Mouse (Mus musculus) ES-Bruce4 (cell line): ENCODE data around the gene Clec16a. TPM values are rescaled to one million over a fixed set of nuclear protein-coding genes. Genes with fewer than 3 reads are reported as not detected.

ENCODE experiments used
- H3K27ac ChIP-seq: 2 replicates; pipeline ENCODE4 v1.5.1; 2012; ENCODE audit warnings: low read length, inconsistent platforms; ENCODE audit not compliant: insufficient read depth
- H3K27me3 ChIP-seq: 2 replicates; pipeline ENCODE4 v1.6.1; 2012; ENCODE audit warnings: mild to moderate bottlenecking, low read length, inconsistent platforms; ENCODE audit not compliant: control insufficient read depth, poor library complexity, insufficient read depth, severe bottlenecking
- H3K36me3 ChIP-seq: 2 replicates; pipeline ENCODE4 v1.6.1; 2012; ENCODE audit warnings: inconsistent platforms, mild to moderate bottlenecking, low read length, moderate library complexity; ENCODE audit not compliant: control insufficient read depth, poor library complexity, insufficient read depth, severe bottlenecking
- H3K4me1 ChIP-seq: one replicate; pipeline ENCODE4 v1.8.1; 2011; ENCODE audit warnings: low read length; ENCODE audit not compliant: control insufficient read depth, insufficient read depth
- H3K4me3 ChIP-seq: 2 replicates; pipeline ENCODE4 v1.5.1; 2011; ENCODE audit warnings: low read depth, mild to moderate bottlenecking, low read length
- H3K9ac ChIP-seq: 2 replicates; pipeline ENCODE4 v1.6.1; 2012; ENCODE audit warnings: low read depth, mild to moderate bottlenecking, inconsistent platforms; ENCODE audit not compliant: poor library complexity, severe bottlenecking
- H3K9me3 ChIP-seq: replicated peaks from 2 replicates; pipeline ENCODE4 v1.6.1; 2012; ENCODE audit warnings: mild to moderate bottlenecking, low read length, inconsistent platforms; ENCODE audit not compliant: control insufficient read depth, poor library complexity, insufficient read depth, severe bottlenecking
- CTCF ChIP-seq: IDR thresholded peaks from one replicate; pipeline ENCODE4 v1.8.1; 2011; ENCODE audit warnings: low read depth, low read length
- EP300 ChIP-seq: IDR thresholded peaks from 2 replicates; pipeline ENCODE4 v1.6.1; 2011; ENCODE audit warnings: low read depth, low read length; ENCODE audit not compliant: insufficient read depth
- POLR2A ChIP-seq: IDR thresholded peaks from one replicate; pipeline ENCODE4 v1.8.1; 2011; ENCODE audit warnings: low read length; ENCODE audit not compliant: insufficient read depth
- polyA plus RNA-seq: library from polyadenylated mRNA; stranded (reverse); fragments of >200 nt; gene quantifications from 2 replicates; pipeline ENCODE4 v1.2.4, GENCODE M21; 2011; ENCODE audit warnings: low read depth; ENCODE audit not compliant: missing spikeins, insufficient read depth, insufficient read length

The Clec16a gene
- polyA plus RNA-seq, 1 experiment: 9.5 TPM

DNA sequence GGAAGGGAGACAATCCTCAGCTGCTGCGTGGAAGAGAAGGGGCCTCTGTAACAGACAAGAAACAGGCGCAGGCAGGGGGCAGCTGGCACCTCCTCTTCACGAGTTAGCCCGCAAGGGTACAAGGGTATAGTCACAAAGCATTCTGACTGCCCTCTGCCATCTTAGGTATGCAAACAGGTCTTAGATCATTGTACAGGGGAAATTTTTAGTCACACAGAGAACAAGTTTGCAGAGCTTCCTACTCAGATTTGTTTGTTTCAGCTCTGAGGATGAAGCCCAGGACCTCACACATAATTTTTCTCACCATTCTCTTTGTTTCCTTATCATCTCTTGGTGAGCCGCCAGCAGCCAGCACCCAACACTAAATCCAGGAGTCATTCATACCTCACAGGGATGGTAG is 146.6 kb downstream of the Clec16a start:
- no peak overlapping the region for H3K27ac ChIP-seq
- H3K27me3 ChIP-seq: no peaks in the 10 kb centered on the region
- no peak for TF ChIP-seq EP300
- TF ChIP-seq POLR2A: no peak
- no peak for TF ChIP-seq CTCF

GRCm38 (mm10) chr16:10692848-10693247 is 147.7 kb downstream of the Clec16a start:
- H3K9me3 ChIP-seq: no peaks in the 10 kb centered on the region
- no peak overlapping the region for H3K4me3 ChIP-seq
- no peak overlapping the region for H3K27ac ChIP-seq
- H3K27me3 ChIP-seq: no peaks in the 10 kb centered on the region
- no peaks in the 10 kb centered on the region for H3K36me3 ChIP-seq
- TF ChIP-seq POLR2A (no peak), EP300 (no peak), CTCF (no peak)
- peaks cover 2% of the 10 kb centered on the region for H3K4me1 ChIP-seq
- H3K9ac ChIP-seq: no peak overlapping the region

More for the DNA sequence above, 146.6 kb downstream of the Clec16a start:
- H3K36me3 ChIP-seq: no peaks in the 10 kb centered on the region
- H3K4me1 ChIP-seq: no peaks in the 10 kb centered on the region
- no peak overlapping the region for H3K9ac ChIP-seq
- H3K4me3 ChIP-seq: no peak overlapping the region
- no peaks in the 10 kb centered on the region for H3K9me3 ChIP-seq

- Histone ChIP-seq H3K27me3 (no peaks in the 10 kb centered on the region), H3K4me1 (peaks cover 2% of the 10 kb centered on the region), H3K27ac (no peak overlapping the region), H3K9me3 (no peaks in the 10 kb centered on the region), H3K9ac (no peak overlapping the region), H3K36me3 (no peaks in the 10 kb centered on the region), H3K4me3 (no peak overlapping the region)
- no peak for TF ChIP-seq POLR2A
- TF ChIP-seq EP300: no peak
- TF ChIP-seq CTCF: no peak
Observed at GRCm38 (mm10) chr16:10693424-10693823, 148.3 kb downstream of the Clec16a start.

DNA sequence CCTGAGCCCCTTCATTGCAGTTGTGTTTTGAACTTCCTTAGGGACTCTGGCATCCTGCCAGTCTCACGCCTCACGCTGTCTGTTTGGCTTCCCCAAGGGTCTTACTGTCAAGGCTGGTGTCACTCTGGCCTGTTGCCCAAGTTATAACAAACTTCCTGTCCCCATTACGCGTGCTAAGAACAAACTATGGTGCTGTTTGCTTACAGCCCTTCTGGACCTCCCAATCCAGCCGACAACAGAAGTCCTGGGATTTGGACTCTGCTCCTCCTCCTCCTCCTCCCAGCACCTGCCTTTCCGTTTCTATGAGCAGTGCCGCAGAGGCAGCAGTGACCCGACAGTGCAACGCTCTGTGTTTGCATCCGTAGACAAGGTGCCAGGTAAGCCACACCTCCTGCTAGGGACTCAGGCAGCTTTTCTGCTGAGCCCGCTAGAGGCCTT is 149.3 kb downstream of the Clec16a start:
- Histone ChIP-seq H3K4me1 (peaks cover 2% of the 10 kb centered on the region), H3K9me3 (no peaks in the 10 kb centered on the region), H3K9ac (no peak overlapping the region), H3K27ac (no peak overlapping the region), H3K27me3 (no peaks in the 10 kb centered on the region), H3K4me3 (no peak overlapping the region), H3K36me3 (no peaks in the 10 kb centered on the region)
- TF ChIP-seq POLR2A: no peak
- TF ChIP-seq CTCF: no peak
- TF ChIP-seq EP300: no peak

DNA sequence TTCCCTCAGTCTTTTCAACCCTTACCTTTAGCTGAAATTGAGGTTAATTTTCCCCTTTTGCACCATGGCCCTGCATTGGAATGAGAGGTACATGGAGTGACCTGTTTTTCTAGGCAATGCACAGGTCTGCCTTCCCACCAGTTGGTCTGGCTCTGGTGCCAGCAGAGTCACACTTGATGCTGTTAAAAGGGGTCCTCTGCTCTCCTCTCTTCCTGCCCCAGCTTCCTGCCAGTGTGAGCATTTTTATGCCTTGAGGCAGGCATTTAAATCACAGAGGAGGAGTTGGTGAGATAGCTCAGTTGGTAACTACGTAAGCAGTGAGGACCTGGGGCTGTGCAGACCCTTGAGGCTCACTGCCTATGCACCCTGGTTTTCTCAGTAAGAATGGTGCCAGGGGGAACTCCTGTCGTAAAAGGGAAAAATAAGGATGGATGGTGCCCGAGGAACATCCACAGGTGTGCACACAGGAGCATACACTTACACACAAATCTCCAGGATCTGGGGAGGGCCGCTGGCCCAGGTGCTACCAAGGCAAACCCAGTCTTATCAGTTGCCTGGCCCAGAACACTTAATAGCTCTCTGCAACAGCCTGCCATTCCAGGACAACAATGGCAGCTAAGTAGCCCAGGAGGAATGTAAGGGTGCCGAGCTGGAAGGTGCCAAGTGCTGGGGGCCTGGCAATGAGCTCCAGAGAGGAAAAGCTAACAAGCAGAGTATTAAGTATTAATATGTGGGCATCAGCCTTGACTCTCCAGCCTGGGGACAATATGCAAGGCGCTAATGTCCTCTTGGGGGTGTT is 152.9 kb downstream of the Clec16a start:
- Histone ChIP-seq H3K27me3 (no peaks in the 10 kb centered on the region), H3K4me3 (no peak overlapping the region), H3K9me3 (no peaks in the 10 kb centered on the region), H3K4me1 (peaks cover 8% of the 10 kb centered on the region), H3K9ac (no peak overlapping the region), H3K27ac (no peak overlapping the region), H3K36me3 (no peaks in the 10 kb centered on the region)
- no peak for TF ChIP-seq EP300
- no peak for TF ChIP-seq CTCF
- TF ChIP-seq POLR2A: no peak

DNA sequence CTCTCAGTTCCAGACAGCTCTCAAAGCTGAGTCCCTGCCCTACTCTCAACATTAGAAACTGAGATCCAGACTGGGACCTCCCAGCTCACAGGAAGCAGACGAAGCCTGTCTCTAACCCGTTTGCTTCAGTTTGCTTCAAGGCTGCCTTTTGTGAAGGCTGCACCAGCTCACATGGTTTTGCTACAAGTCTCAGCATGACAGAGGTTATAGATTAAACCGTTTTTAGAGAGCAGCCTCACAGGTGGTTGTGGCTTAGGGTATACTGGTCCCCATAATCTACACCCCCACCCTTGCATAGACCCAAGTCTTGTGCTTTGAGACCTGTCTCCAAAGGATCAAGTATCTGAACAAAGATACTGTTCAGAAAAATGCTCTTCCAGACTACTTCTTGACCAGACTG is 154.2 kb downstream of the Clec16a start:
- no peaks in the 10 kb centered on the region for H3K27me3 ChIP-seq
- TF ChIP-seq CTCF: no peak
- TF ChIP-seq EP300: no peak
- no peak for TF ChIP-seq POLR2A
- no peak overlapping the region for H3K27ac ChIP-seq
- no peaks in the 10 kb centered on the region for H3K9me3 ChIP-seq
- H3K36me3 ChIP-seq: no peaks in the 10 kb centered on the region
- H3K4me1 ChIP-seq: peaks cover 8% of the 10 kb centered on the region
- H3K4me3 ChIP-seq: no peak overlapping the region
- no peak overlapping the region for H3K9ac ChIP-seq
